Mouse (Mus musculus) megakaryocyte, adult 5-6 weeks (primary cell): ENCODE results near the gene Itsn1. TPM values are rescaled to one million over a fixed set of nuclear protein-coding genes. Genes with fewer than 3 reads are reported as not detected.

Experiments used
- ATAC-seq: 2 replicates; pipeline ENCODE4 v1.8.0; 2016; ENCODE audit warnings: mild to moderate bottlenecking, inconsistent platforms; ENCODE audit not compliant: poor library complexity, severe bottlenecking
- total RNA-seq, 2 experiments: library from RNA; stranded (forward) in 1 of 2; stranded (reverse) in 1 of 2; fragments of 153-499, 151-499 nt in 1 of 2; fragments of 221-1000, 200-1000 nt in 1 of 2; gene quantifications; 2 replicates each; pipeline versions ENCODE4 v1.2.3 to v1.2.4; 2015 to 2017

Itsn1 gene
- total RNA-seq, 2 experiments from 2014 or later = 12.0 to 12.5 TPM

- no peak for ATAC-seq
These were observed 36.7 kb downstream of the Itsn1 start for GRCm38 (mm10) chr16:91765816-91766210.

- no peak for ATAC-seq
These were observed 38.2 kb downstream of the Itsn1 start for GRCm38 (mm10) chr16:91767165-91767701.

- ATAC-seq = no peak
These were observed 39.5 kb downstream of the Itsn1 start for GRCm38 (mm10) chr16:91768586-91768985.

- no peak for ATAC-seq
These were observed 40.8 kb downstream of the Itsn1 start for GRCm38 (mm10) chr16:91769911-91770310.

- no peak for ATAC-seq
These were observed 41.6 kb downstream of the Itsn1 start for GRCm38 (mm10) chr16:91770662-91771061.

GRCm38 (mm10) chr16:91771334-91771733 is 42.3 kb downstream of the Itsn1 start:
- no peak for ATAC-seq

- no peak for ATAC-seq
These were observed 43.5 kb downstream of the Itsn1 start for GRCm38 (mm10) chr16:91772586-91772985.

- ATAC-seq = no peak
These were observed 50.5 kb downstream of the Itsn1 start for GRCm38 (mm10) chr16:91779576-91779975.

- ATAC-seq = no peak
These were observed 51.1 kb downstream of the Itsn1 start for GRCm38 (mm10) chr16:91780151-91780550.

GRCm38 (mm10) chr16:91780826-91781225 is 51.7 kb downstream of the Itsn1 start:
- peak; percentile 52 for ATAC-seq

- no peak for ATAC-seq
These were observed 54.1 kb downstream of the Itsn1 start for GRCm38 (mm10) chr16:91783191-91783590.

- no peak for ATAC-seq
These were observed 55.2 kb downstream of the Itsn1 start for GRCm38 (mm10) chr16:91784298-91784697.

GRCm38 (mm10) chr16:91786425-91786824 is 57.3 kb downstream of the Itsn1 start:
- no peak for ATAC-seq

GRCm38 (mm10) chr16:91789728-91790127 is 60.6 kb downstream of the Itsn1 start:
- ATAC-seq = peak; percentile 83

- no peak for ATAC-seq
These were observed 63.6 kb downstream of the Itsn1 start for GRCm38 (mm10) chr16:91792477-91793196.

- ATAC-seq = peak; percentile 31
These were observed 64.6 kb downstream of the Itsn1 start for GRCm38 (mm10) chr16:91793507-91794278.

- no peak for ATAC-seq
These were observed 65.2 kb downstream of the Itsn1 start for GRCm38 (mm10) chr16:91794306-91794705.

GRCm38 (mm10) chr16:91795044-91795443 is 66.0 kb downstream of the Itsn1 start:
- no peak for ATAC-seq

- ATAC-seq = no peak
These were observed 66.5 kb downstream of the Itsn1 start for GRCm38 (mm10) chr16:91795606-91796005.

- ATAC-seq = no peak
These were observed 72.3 kb downstream of the Itsn1 start for GRCm38 (mm10) chr16:91801426-91801825.

GRCm38 (mm10) chr16:91802461-91803062 is 73.5 kb downstream of the Itsn1 start:
- ATAC-seq = no peak
